Mouse (Mus musculus) forebrain, embryonic 12.5 days (tissue): ENCODE data around the gene Rbmxl1. TPM values are rescaled to one million over a fixed set of nuclear protein-coding genes. Genes with fewer than 3 reads are reported as not detected.

Experiments
- ATAC-seq: fragments of 200-750 bp; cut with Nextera tagmentation; 2 replicates; pipeline ENCODE4 v1.8.0; 2017; ENCODE audit warnings: moderate TSS enrichment; ENCODE audit not compliant: low FRiP score
- H3K27ac ChIP-seq: fragments of 300-500 bp; sonication (generic); 2 replicates; pipeline ENCODE4 v1.5.1; 2016; ENCODE audit warnings: mild to moderate bottlenecking
- H3K27me3 ChIP-seq: fragments of 300-500 bp; sonication (generic); 2 replicates; pipeline ENCODE4 v1.6.1; 2016; ENCODE audit warnings: mild to moderate bottlenecking
- H3K36me3 ChIP-seq: fragments of 300-500 bp; sonication (generic); replicated peaks from 2 replicates; pipeline ENCODE4 v1.6.1; 2016; ENCODE audit warnings: mild to moderate bottlenecking
- H3K4me1 ChIP-seq: fragments of 300-500 bp; sonication (generic); 2 replicates; pipeline ENCODE4 v1.6.1; 2016
- H3K4me2 ChIP-seq: fragments of 300-500 bp; sonication (generic); 2 replicates; pipeline ENCODE4 v1.6.1; 2016; ENCODE audit warnings: mild to moderate bottlenecking, moderate library complexity
- H3K4me3 ChIP-seq: fragments of 300-500 bp; sonication (generic); replicated peaks from 2 replicates; pipeline ENCODE4 v1.5.1; 2016; ENCODE audit warnings: mild to moderate bottlenecking
- H3K9ac ChIP-seq: fragments of 300-500 bp; sonication (generic); 2 replicates; pipeline ENCODE4 v1.6.1; 2016; ENCODE audit warnings: mild to moderate bottlenecking
- H3K9me3 ChIP-seq: fragments of 300-500 bp; sonication (generic); 2 replicates; pipeline ENCODE4 v1.6.1; 2016
- WGBS: fragments of 180-500 bp; shearing (Covaris S2); methylation state at CpG from one replicate; pipeline ENCODE4 v1.1.7; 2016; 5-methylcytosine and 5-hydroxymethylcytosine counted together
- polyA plus RNA-seq: library from polyadenylated mRNA; unstranded; fragments of >200 nt; fragmentation: Nextera tagmentation; extraction: Ambion mirVana; gene quantifications from 2 replicates; pipeline ENCODE4 v1.2.1, GENCODE M21; 2016

Rbmxl1 gene
- polyA plus RNA-seq, 1 experiment from 2014 or later, result 345 TPM

DNA sequence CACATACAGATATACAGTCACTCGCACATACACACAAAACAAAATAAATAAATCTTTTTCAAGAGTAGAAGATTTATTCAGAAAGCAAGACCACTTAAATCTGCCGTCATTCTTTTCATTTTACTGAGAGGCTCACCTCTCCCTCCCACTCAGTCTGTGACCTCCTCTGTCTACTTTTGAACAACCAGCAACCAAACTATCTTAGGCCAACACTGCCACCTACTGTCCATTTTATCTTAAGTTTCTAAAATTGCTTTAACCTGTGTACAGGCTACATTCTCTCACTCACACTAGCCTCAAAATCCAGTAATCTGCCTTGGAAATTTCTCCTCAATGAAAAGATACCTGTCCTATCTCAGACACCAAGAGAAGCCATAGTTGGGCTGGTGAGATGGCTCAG lies 40.8 kb downstream of the Rbmxl1 start:
- WGBS, result 83% methylated on average over 2 of the region's 2 CpGs
- ATAC-seq, result no peak
- H3K36me3 ChIP-seq, result no peaks in the 10 kb centered on the region

DNA sequence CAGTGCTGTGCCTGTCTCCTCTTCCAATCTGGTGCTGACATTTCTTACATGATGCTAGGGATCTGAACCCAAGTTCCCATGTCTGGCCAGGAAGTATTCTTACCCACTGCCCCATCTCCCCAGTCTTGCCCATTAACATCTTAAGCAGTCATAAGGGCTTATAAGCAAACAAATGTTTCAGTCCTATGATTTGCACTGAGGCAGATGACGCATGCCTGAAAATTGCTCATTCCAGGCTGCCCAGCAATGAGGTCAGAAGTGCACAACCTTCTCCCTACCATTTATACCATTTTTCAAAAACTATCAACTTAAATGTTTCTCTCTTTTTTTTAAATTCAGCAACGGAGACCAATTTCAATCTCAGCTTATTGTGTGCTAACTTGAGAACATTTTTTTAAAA lies 44.8 kb downstream of the Rbmxl1 start:
- Histone ChIP-seq H3K36me3 (no peaks in the 10 kb centered on the region), H3K9ac (no peak overlapping the region), H3K27me3 (no peaks in the 10 kb centered on the region), H3K9me3 (no peaks in the 10 kb centered on the region), H3K4me1 (no peaks in the 10 kb centered on the region), H3K4me3 (no peak overlapping the region), H3K27ac (no peak overlapping the region), H3K4me2 (no peak overlapping the region)
- WGBS, result 88% methylated on average over 2 of the region's 2 CpGs
- no peak for ATAC-seq

More for the DNA sequence above, 40.8 kb downstream of the Rbmxl1 start:
- H3K27me3 ChIP-seq, result no peaks in the 10 kb centered on the region
- H3K4me1 ChIP-seq, result no peaks in the 10 kb centered on the region
- no peak overlapping the region for H3K4me2 ChIP-seq
- no peak overlapping the region for H3K27ac ChIP-seq
- H3K9me3 ChIP-seq, result no peaks in the 10 kb centered on the region
- H3K4me3 ChIP-seq, result no peak overlapping the region
- H3K9ac ChIP-seq, result no peak overlapping the region

DNA sequence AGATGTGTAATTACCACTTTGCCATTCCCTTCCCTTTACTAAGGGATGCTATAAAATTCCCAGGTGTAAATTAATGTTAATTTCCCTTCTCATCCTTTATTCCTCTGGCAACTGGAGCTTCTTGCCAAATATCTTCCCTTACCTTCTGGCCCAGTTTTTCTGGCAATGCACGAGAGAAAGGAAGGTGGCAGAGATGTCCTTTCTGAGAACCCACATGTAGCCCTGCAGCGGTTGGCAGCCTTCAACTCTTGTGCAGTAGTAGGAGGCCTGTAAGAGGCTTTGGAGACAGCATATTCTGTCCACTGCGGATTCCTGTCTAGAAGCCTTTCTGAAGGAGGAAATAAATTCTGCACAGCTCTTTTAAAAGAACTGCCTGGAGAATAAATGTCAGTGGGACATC lies 52.3 kb downstream of the Rbmxl1 start:
- ATAC-seq, result no peak
- WGBS, result 82% methylated on average over 3 of the region's 3 CpGs
- no peak overlapping the region for H3K27ac ChIP-seq
- no peak overlapping the region for H3K9ac ChIP-seq
- H3K4me3 ChIP-seq, result no peak overlapping the region
- H3K36me3 ChIP-seq, result no peaks in the 10 kb centered on the region
- H3K4me1 ChIP-seq, result no peaks in the 10 kb centered on the region
- no peaks in the 10 kb centered on the region for H3K9me3 ChIP-seq
- no peaks in the 10 kb centered on the region for H3K27me3 ChIP-seq
- no peak overlapping the region for H3K4me2 ChIP-seq

Other genes starting within 250 kb of the Rbmxl1 start
- gene Pou4f2, start 72.3 kb downstream of the Rbmxl1 start, polyA plus RNA-seq, result not detected in 2 replicates
- 11.2 and 11.6 TPM in 2 replicates for gene Slc10a7, start 448 bp upstream of the Rbmxl1 start, polyA plus RNA-seq